Mouse (Mus musculus): ENCODE results near the gene D430019H16Rik.

- peak; percentile 82 for TF ChIP-seq CTCF (IDR thresholded peaks at IDR 0.05; ENCODE audit: borderline replicate concordance, insufficient read depth, low read depth, low read length)
- no peak for TF ChIP-seq POLR2A (IDR thresholded peaks at IDR 0.05; ENCODE audit: borderline replicate concordance, insufficient read depth, low read length)
Observed at GRCm38 (mm10) chr12:105497894-105498293, 44.2 kb downstream of the D430019H16Rik start.

Data from cerebellum, adult 2 months (tissue).